Mouse (Mus musculus) lung, adult 2 months (tissue): ENCODE data around the gene P3h3.

ENCODE experiments used
- CTCF ChIP-seq: fragments of 200-500 bp; IDR thresholded peaks from 2 replicates; pipeline ENCODE4 v1.5.1; 2011; ENCODE audit warnings: mild to moderate bottlenecking, low read length, control low read depth; ENCODE audit not compliant: insufficient read depth
- POLR2A ChIP-seq: fragments of 200-500 bp; IDR thresholded peaks from 2 replicates; pipeline ENCODE4 v1.6.1; 2011; ENCODE audit warnings: low read depth, mild to moderate bottlenecking, control low read depth, low read length, borderline replicate concordance; ENCODE audit errors: extremely low read depth

DNA sequence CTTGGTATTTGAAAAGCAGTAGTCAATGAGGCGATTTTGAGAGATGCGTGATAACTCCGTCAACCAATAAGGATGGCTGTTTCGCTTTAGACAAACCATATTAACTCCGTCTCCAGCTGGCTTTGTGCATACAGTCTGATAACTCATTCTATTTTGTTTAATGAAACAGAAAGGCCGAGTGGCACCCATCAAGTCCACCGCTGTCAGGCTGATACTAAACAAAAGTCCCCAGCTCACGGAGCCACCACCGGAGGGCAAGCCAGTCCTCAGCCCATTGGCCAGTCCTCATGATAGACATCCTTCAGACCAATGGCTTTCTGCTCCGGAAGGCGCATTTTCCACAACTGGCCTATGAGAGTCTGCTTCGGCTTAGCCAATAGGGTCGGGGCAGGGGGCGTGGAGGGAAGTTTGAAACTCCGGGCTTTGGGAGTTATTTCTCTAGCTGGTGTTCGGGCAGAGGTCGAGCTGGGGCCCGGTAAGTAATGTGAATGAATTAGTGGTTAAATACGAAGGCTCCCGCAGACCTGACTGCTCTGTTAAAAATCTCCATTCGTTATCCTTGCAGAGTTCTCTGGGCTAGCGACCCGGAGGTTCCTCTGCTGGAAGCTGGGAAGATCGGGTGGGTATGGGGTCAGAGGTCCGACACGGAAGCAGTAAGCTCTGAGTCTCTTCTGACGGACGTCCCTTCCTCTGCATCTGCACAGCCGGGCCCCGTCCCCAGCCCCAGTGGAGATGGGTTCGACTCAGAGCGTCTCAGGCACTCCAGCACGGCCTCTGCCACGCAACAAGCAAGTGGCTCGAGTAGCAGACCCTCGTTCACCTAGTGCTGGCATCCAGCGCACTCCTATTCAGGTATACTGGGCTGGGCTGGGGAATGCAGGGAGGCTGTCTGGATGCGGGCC lies 27.5 kb downstream of the P3h3 start:
- TF ChIP-seq CTCF (no peak), POLR2A (peak; percentile 70; the same call in 1 of the 2 replicates)
